Mouse (Mus musculus): ENCODE results near the gene Disc1.
A peak's percentile ranks its signal among the peaks of the same experiment; 100 is the strongest.

The Disc1 gene

GRCm38 (mm10) chr8:125226989-125227624, 173.1 kb downstream of the Disc1 start:
- DNase-seq, result peak; percentile 45

GRCm38 (mm10) chr8:125230526-125231131, 176.6 kb downstream of the Disc1 start:
- DNase-seq, result no peak

- DNase-seq, result peak; percentile 75
Observed at GRCm38 (mm10) chr8:125232724-125233123, 178.7 kb downstream of the Disc1 start.

GRCm38 (mm10) chr8:125235898-125236835, 182.2 kb downstream of the Disc1 start:
- no peak for DNase-seq

- DNase-seq, result no peak
Observed at GRCm38 (mm10) chr8:125240763-125241162, 186.8 kb downstream of the Disc1 start.

- DNase-seq, result no peak
Observed at GRCm38 (mm10) chr8:125242382-125242781, 188.4 kb downstream of the Disc1 start.

GRCm38 (mm10) chr8:125242921-125243320, 188.9 kb downstream of the Disc1 start:
- no peak for DNase-seq

GRCm38 (mm10) chr8:125246737-125247292, 192.8 kb downstream of the Disc1 start:
- DNase-seq, result no peak

GRCm38 (mm10) chr8:125247349-125247748, 193.4 kb downstream of the Disc1 start:
- no peak for DNase-seq

GRCm38 (mm10) chr8:125252946-125253345, 199.0 kb downstream of the Disc1 start:
- DNase-seq, result no peak

GRCm38 (mm10) chr8:125253505-125254180, 199.6 kb downstream of the Disc1 start:
- peak; percentile 46 for DNase-seq

- peak; percentile 80 for DNase-seq
Observed at GRCm38 (mm10) chr8:125254188-125255005, 200.4 kb downstream of the Disc1 start.

GRCm38 (mm10) chr8:125255006-125255685, 201.2 kb downstream of the Disc1 start:
- DNase-seq, result no peak

- no peak for DNase-seq
Observed at GRCm38 (mm10) chr8:125257660-125258059, 203.7 kb downstream of the Disc1 start.

- no peak for DNase-seq
Observed at GRCm38 (mm10) chr8:125258806-125259500, 205.0 kb downstream of the Disc1 start.

- DNase-seq, result no peak
Observed at GRCm38 (mm10) chr8:125268181-125268705, 214.2 kb downstream of the Disc1 start.

GRCm38 (mm10) chr8:125270292-125270691, 216.3 kb downstream of the Disc1 start:
- DNase-seq, result no peak

- no peak for DNase-seq
Observed at GRCm38 (mm10) chr8:125271357-125271756, 217.4 kb downstream of the Disc1 start.

GRCm38 (mm10) chr8:125272089-125272866, 218.3 kb downstream of the Disc1 start:
- DNase-seq, result no peak

All from thymus, postnatal 14 days (tissue).